Mouse (Mus musculus): ENCODE measurements at regions not wholly inside any gene's neighbourhood (a gene's known extent, or its start where the extent isn't known, plus 50 kb on each side); places are given as distances from the start of the nearest gene placed in this dataset.

DNA sequence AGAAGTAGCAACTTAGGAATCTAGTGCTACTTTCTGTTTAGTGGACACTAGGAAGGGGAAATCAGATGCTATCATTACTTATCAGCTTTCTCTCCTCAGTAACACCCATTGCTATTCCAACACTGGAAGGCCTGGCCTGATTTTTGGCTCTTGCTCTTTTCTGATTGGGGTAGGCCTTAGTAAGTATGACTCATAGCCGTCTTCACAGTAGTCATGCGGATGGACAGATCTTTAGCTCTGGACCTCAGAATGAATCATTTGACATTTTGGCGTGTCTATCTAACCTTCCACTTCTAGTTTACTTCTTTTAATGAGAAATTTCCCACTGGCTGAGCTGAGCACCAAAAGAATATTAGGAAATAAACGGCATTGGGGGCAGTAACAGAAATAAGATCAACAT is 71.4 kb upstream of the Esx1 start:
- no peak for DNase-seq

DNA sequence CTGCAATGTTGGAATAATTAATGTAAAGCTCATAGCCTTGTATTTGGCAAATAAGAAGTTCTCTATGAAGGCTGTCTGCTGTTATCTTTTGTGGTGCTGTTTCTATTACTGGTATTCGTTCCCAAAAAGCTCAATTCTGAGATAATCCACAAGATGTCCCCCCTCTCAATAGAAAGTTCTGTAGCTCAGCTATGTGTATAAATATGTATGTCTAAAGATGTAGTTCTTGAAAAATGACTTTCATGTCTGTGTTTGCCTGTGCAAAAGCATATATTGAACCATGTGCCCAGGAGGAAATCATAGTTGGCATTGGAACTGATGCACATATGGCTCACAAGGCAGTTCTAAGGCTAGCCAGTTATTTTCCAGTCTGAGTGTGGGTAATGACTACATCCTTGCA is 68.2 kb upstream of the Esx1 start:
- DNase-seq = no peak

DNA sequence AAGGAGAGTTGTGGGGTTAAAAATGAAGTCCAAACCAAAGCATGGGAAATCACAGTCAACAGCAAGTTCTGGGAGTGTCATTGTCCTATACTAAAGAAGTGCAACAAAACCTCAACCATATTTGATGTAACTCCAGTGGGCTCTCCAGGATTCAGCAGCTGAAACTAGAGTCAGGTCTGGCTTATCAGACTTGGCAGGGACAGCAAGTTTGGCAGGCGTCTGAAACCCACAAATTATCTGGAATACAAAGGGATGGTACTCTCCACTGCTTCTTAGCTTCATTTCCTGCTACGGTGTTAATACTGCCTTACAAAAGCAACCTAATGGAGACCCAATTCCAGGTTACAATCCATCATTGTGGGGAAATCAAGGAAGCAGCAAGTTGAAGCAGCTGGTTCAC is 53.9 kb upstream of the Esx1 start:
- DNase-seq = no peak

DNA sequence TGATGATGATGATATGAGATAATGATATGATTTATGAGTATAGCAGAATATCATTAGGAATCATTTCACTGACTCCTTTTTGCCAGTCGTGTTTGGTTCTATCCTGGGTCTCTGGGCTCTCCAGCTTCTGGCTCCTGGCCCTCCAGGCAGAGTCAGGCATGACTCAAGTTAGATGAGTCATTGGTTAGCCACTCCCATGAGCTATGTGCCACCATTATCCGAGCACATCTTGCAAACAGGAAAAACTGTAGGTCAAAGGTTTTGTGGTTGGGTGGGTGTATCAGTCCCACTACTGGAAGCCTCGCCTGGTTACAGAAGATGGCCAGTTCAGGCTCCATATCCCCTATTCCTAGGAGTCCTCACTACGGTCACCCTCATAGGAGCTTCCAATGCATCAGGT is 51.6 kb upstream of the Esx1 start:
- peak; percentile 1 for DNase-seq

Measured in adrenal gland, postnatal 25 days (tissue).